Mouse (Mus musculus) cortical plate, adult 2 months (tissue): ENCODE measurements around the gene Vtcn1. TPM values are rescaled to one million over a fixed set of nuclear protein-coding genes. Genes with fewer than 3 reads are reported as not detected.

Experiments
- H3K27ac ChIP-seq: fragments of 200-500 bp; 2 replicates; pipeline ENCODE4 v1.5.1; 2012; ENCODE audit warnings: low read length, control low read depth, inconsistent platforms; ENCODE audit not compliant: insufficient read depth
- H3K4me1 ChIP-seq: fragments of 200-500 bp; 2 replicates; pipeline ENCODE4 v1.6.1; 2011; ENCODE audit warnings: low read length; ENCODE audit not compliant: control insufficient read depth, insufficient read depth
- H3K4me3 ChIP-seq: fragments of 200-500 bp; 2 replicates; pipeline ENCODE4 v1.5.1; 2011; ENCODE audit warnings: mild to moderate bottlenecking, low read length, control low read depth; ENCODE audit not compliant: insufficient read depth
- CTCF ChIP-seq: fragments of 200-500 bp; IDR thresholded peaks from 2 replicates; pipeline ENCODE4 v1.5.1; 2011; ENCODE audit warnings: mild to moderate bottlenecking, control low read depth, low read length; ENCODE audit not compliant: insufficient read depth; ENCODE audit errors: extremely low read depth
- POLR2A ChIP-seq: fragments of 200-500 bp; IDR thresholded peaks from 2 replicates; pipeline ENCODE4 v1.6.1; 2011; ENCODE audit warnings: mild to moderate bottlenecking, low read length, control low read depth; ENCODE audit not compliant: insufficient read depth; ENCODE audit errors: extremely low read depth
- polyA plus RNA-seq: library from polyadenylated mRNA; depleted of rRNA; stranded (reverse); fragments of >200 nt; gene quantifications from 2 replicates; pipeline ENCODE4 v1.2.3, GENCODE M21; 2012; rRNA removed

Vtcn1 gene
- polyA plus RNA-seq: 0.15 and 0.17 TPM in 2 replicates

GRCm38 (mm10) chr3:100825225-100825965 is at the start of gene Vtcn1:
TSS of gene Vtcn1 (plus strand) at chr3:100825459.
- no peak within 1 kb of the TSS for H3K4me3 ChIP-seq
- H3K27ac ChIP-seq: no peak within 1 kb of the TSS
- TF ChIP-seq POLR2A: no peak
- no peaks in the 10 kb centered on the region for H3K4me1 ChIP-seq

GRCm38 (mm10) chr3:100776967-100777366 is 48.3 kb upstream of the Vtcn1 start:
- H3K27ac ChIP-seq: no peak overlapping the region
- TF ChIP-seq CTCF (no peak), POLR2A (no peak)
- no peak overlapping the region for H3K4me3 ChIP-seq
- H3K4me1 ChIP-seq: no peaks in the 10 kb centered on the region

- no peak for TF ChIP-seq CTCF
- no peak for TF ChIP-seq POLR2A
- H3K27ac ChIP-seq: no peak overlapping the region
- no peaks in the 10 kb centered on the region for H3K4me1 ChIP-seq
- no peak overlapping the region for H3K4me3 ChIP-seq
These were observed 47.7 kb upstream of the Vtcn1 start for GRCm38 (mm10) chr3:100777568-100777967.

GRCm38 (mm10) chr3:100786076-100786475 is 39.2 kb upstream of the Vtcn1 start:
- Histone ChIP-seq H3K27ac (no peak overlapping the region), H3K4me3 (no peak overlapping the region), H3K4me1 (no peaks in the 10 kb centered on the region)
- TF ChIP-seq CTCF (no peak), POLR2A (no peak)

GRCm38 (mm10) chr3:100791670-100792069 is 33.6 kb upstream of the Vtcn1 start:
- no peaks in the 10 kb centered on the region for H3K4me1 ChIP-seq
- H3K4me3 ChIP-seq: no peak overlapping the region
- no peak overlapping the region for H3K27ac ChIP-seq
- TF ChIP-seq POLR2A: no peak
- no peak for TF ChIP-seq CTCF

- TF ChIP-seq POLR2A (no peak), CTCF (no peak)
- Histone ChIP-seq H3K27ac (no peak overlapping the region), H3K4me3 (no peak overlapping the region), H3K4me1 (no peaks in the 10 kb centered on the region)
These were observed 31.9 kb upstream of the Vtcn1 start for GRCm38 (mm10) chr3:100793345-100793744.

GRCm38 (mm10) chr3:100796571-100796970 is 28.7 kb upstream of the Vtcn1 start:
- Histone ChIP-seq H3K4me3 (no peak overlapping the region), H3K4me1 (no peaks in the 10 kb centered on the region), H3K27ac (no peak overlapping the region)
- TF ChIP-seq POLR2A: no peak
- TF ChIP-seq CTCF: no peak

- TF ChIP-seq POLR2A (no peak), CTCF (no peak)
- H3K4me3 ChIP-seq: no peak overlapping the region
These were observed 27.8 kb upstream of the Vtcn1 start for GRCm38 (mm10) chr3:100797166-100798145.

GRCm38 (mm10) chr3:100798872-100799422 is 26.3 kb upstream of the Vtcn1 start:
- Histone ChIP-seq H3K4me3 (no peak overlapping the region), H3K27ac (no peak overlapping the region), H3K4me1 (no peaks in the 10 kb centered on the region)
- TF ChIP-seq CTCF (no peak), POLR2A (no peak)

More at GRCm38 (mm10) chr3:100797166-100798145, 27.8 kb upstream of the Vtcn1 start:
- no peak overlapping the region for H3K27ac ChIP-seq
- H3K4me1 ChIP-seq: no peaks in the 10 kb centered on the region

GRCm38 (mm10) chr3:100804975-100805374 is 20.3 kb upstream of the Vtcn1 start:
- H3K4me1 ChIP-seq: no peaks in the 10 kb centered on the region

More at GRCm38 (mm10) chr3:100804975-100805374, 20.3 kb upstream of the Vtcn1 start:
- Histone ChIP-seq H3K27ac (no peak overlapping the region), H3K4me3 (no peak overlapping the region)
- no peak for TF ChIP-seq POLR2A
- no peak for TF ChIP-seq CTCF
